Mouse (Mus musculus): ENCODE results near the gene Avil.
"Not testable (repeated sequence)": the region's sequence is repeated elsewhere in the genome, so short reads cannot be mapped to it uniquely, and the experiment has no call there.

Avil gene

GRCm38 (mm10) chr10:127059174-127059967, 58.9 kb downstream of the Avil start:
- no peak for DNase-seq (ENCODE audit: low read depth, low spot score)

DNA sequence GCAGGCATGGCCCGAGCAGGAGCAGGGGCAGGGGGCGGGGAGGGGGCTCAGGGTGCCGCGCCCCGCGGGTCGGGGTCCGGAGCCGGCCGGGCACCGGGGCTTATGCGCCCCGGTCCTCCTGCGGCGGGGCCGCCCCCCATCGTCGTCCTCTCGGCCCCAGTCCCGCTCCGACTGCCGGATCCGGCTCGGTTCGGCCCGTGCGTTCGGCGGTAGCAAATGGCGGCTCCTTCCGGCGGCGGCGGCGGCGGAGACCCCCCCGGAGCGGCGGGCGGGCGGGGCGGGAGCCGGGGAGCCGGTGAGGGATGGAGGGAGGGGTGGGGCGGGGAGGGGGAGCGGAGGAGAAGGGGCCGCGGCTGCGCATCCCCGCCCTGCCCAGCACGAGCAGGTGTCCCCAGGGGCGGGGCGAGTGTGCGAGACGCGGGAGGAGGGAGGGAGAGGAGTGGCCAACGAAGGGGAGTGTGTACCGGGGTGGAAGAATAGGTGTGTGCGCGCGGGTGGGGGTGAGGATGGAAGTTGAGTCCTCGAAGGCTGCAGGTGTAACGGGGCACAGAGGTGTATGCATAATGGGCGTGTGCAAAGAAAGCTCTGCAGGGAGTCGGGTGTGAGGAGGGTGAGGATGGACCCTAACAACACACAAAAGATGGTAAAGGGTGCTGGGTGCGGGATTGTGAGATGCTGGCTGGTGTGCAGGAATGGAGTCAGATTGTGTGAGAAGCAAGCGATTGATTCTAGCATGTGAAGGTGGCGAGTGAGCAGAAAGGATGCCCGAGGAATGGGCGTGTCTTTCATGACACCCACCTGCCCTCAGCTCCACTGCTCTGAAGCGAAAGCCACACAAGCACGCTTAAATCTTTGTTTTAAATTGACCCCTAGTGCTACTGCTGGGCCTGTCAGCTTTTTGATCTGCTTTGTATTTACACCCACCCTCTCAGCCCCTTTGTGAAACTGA, 59.7 kb downstream of the Avil start, which contains the start of gene March9:
March9 (minus strand) TSS at position 217 of the 949 bp plus-strand sequence.
- DNase-seq (ENCODE audit: low read depth, low spot score) = no peak

- DNase-seq (ENCODE audit: low read depth, low spot score) = no peak
Measured at GRCm38 (mm10) chr10:127061085-127061484, 60.6 kb downstream of the Avil start.

GRCm38 (mm10) chr10:127061513-127061912, 61.0 kb downstream of the Avil start:
- DNase-seq (ENCODE audit: low read depth, low spot score) = no peak

- DNase-seq (ENCODE audit: low read depth, low spot score) = not testable (repeated sequence)
Measured at GRCm38 (mm10) chr10:127062101-127062500, 61.6 kb downstream of the Avil start.

GRCm38 (mm10) chr10:127062503-127062902, 62.0 kb downstream of the Avil start:
- DNase-seq (ENCODE audit: low read depth, low spot score) = no peak

GRCm38 (mm10) chr10:127063239-127063872, 62.8 kb downstream of the Avil start, which contains the start of gene Cdk4:
Gene Cdk4 (plus strand): TSS chr10:127063534.
- peak; percentile 99 for DNase-seq (ENCODE audit: low read depth, low spot score)

DNA sequence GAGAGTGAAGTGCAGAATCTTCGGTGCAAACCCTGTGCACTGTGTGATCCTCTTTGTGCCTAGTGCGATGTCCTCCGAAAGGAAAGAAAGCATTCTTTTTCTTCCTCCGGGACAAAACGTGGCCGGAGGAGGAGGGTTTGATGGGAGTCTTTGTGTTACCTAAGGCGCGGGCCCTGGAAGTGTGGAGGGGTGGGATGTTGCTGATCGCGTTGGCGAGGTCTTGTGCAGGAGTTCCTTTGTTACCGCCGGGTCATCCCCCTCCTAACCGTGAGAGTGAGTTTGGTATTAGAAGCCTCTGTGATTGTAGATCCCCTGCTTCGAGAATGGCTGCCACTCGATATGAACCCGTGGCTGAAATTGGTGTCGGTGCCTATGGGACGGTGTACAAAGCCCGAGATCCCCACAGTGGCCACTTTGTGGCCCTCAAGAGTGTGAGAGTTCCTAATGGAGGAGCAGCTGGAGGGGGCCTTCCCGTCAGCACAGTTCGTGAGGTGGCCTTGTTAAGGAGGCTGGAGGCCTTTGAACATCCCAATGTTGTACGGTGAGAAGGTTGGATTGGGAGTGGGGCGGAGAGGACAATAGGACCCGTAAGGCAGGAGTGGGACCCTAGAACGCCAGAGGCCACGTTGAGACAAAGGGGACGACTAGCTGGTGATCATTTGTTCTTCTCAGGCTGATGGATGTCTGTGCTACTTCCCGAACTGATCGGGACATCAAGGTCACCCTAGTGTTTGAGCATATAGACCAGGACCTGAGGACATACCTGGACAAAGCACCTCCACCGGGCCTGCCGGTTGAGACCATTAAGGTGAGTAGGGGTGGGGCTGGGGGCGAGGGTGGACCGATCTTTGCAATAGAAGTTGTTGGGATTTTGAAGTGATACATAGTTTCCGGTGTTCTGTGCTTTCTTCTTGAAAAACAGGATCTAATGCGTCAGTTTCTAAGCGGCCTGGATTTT, 63.7 kb downstream of the Avil start:
- DNase-seq (ENCODE audit: low read depth, low spot score) = no peak

DNA sequence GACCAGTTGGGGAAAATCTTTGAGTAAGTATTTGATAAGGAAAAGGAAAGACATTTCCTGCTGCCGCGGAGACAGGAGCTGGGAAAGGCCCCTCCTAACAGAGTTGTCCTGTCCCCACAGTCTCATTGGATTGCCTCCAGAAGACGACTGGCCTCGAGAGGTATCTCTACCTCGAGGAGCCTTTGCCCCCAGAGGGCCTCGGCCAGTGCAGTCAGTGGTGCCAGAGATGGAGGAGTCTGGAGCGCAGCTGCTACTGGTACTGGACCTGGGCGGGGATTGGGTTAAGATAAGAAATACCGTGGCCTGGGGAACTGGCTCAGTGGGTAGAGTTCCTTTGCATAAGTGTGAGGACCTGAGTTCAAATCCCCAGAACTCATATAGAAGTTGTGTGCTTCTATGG, 65.5 kb downstream of the Avil start:
- no peak for DNase-seq (ENCODE audit: low read depth, low spot score)

DNA sequence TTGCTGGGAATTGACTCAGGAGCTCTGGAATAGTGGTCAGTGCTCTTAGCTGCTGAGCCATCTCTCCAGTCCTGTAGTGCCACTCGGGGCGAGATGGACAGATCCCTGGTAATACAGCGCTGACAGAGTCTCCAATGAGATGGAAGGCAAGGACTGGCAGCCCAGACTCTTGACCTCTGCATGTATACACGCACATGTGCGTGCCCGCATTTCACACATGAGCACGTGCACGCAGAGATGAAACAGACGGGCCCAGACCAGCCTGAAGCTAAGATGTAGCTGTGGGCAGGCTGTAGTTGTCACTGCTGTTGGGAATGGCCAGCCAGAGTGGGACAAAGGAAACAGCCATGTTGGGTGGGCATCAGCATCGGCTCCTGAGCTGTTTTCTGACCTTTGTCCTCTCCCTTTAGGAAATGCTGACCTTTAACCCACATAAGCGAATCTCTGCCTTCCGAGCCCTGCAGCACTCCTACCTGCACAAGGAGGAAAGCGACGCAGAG, 66.1 kb downstream of the Avil start:
- DNase-seq (ENCODE audit: low read depth, low spot score) = no peak

- DNase-seq (ENCODE audit: low read depth, low spot score) = no peak
Measured at GRCm38 (mm10) chr10:127068360-127069038, 68.0 kb downstream of the Avil start.

DNA sequence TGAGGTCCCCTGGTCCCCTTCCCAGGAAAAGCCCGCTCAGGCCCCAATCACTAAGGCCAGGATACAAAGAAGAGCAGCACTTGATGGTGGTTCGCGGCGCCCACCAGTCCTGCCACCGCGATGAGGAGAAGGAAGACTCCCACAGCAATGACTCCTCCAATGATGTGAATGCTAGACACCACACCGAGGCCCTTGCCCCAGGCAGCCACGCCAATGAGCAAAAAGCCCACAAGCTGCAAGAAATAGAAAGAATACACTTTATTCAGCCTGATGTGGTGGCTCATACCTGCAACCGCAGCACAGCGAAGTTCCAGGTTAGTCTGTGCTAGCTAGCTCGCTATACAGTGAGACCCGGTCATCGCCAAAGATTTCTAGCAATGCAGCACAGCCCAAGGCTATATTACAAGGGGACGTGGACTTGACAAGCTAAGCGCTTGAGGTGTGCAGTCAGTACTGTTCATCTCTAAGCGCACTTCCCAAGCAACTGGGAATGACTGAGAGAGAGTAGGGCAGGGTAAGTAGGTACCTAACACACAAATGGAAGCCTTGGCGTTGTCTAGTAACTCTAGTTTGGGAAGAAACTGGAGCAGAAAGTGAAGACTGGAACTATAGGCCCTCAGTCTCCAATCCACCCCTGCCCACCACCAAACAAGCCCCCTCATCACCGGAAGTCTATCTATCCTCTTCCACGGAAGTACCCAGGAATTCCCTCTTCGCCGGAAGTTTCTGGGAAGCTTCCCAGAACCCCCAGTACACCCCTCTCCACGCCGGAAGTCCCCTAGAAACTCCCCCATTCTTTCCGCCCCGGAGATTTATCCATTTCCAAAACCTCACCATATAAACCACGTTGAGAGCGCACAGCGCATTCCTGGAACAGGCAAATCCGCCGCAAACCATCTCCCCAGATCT, 69.0 kb downstream of the Avil start:
- no peak for DNase-seq (ENCODE audit: low read depth, low spot score)

All from forelimb bud, embryonic 11.5 days (tissue).